Mouse (Mus musculus) monocyte, adult 2 months (primary cell): ENCODE measurements at regions not wholly inside any gene's neighbourhood (a gene's known extent, or its start where the extent isn't known, plus 50 kb on each side); places are given as distances from the start of the nearest gene placed in this dataset.

Experiments used
- DNase-seq, 2 experiments: peaks; one replicate each; pipeline ENCODE4 v3.0.0; 2022; ENCODE audit warnings: low spot score in 2 of 2, low read depth in 1 of 2

GRCm38 (mm10) chr1:51647955-51648354, 169.7 kb upstream of the Nabp1 start:
- no peak for DNase-seq

GRCm38 (mm10) chr1:51644399-51644798, 166.2 kb upstream of the Nabp1 start:
- DNase-seq: peak in 1 of 2 experiments; percentile 35

GRCm38 (mm10) chr1:51643640-51644039, 165.4 kb upstream of the Nabp1 start:
- no peak for DNase-seq

- DNase-seq: no peak
Measured at GRCm38 (mm10) chr1:51638519-51639302, 160.5 kb upstream of the Nabp1 start.

- DNase-seq: no peak
Measured at GRCm38 (mm10) chr1:51635881-51636515, 157.8 kb upstream of the Nabp1 start.

- no peak for DNase-seq
Measured at GRCm38 (mm10) chr1:51633795-51634194, 155.6 kb upstream of the Nabp1 start.

GRCm38 (mm10) chr1:51632851-51633250, 154.6 kb upstream of the Nabp1 start:
- no peak for DNase-seq

GRCm38 (mm10) chr1:51629848-51630247, 151.6 kb upstream of the Nabp1 start:
- DNase-seq: no peak

GRCm38 (mm10) chr1:51628137-51628793, 150.0 kb upstream of the Nabp1 start:
- DNase-seq: no peak

- no peak for DNase-seq
Measured at GRCm38 (mm10) chr1:51626303-51626702, 148.1 kb upstream of the Nabp1 start.

- no peak for DNase-seq
Measured at GRCm38 (mm10) chr1:51625079-51625478, 146.9 kb upstream of the Nabp1 start.

GRCm38 (mm10) chr1:51624551-51624950, 146.3 kb upstream of the Nabp1 start:
- no peak for DNase-seq

GRCm38 (mm10) chr1:51622986-51623385, 144.8 kb upstream of the Nabp1 start:
- DNase-seq: no peak

- no peak for DNase-seq
Measured at GRCm38 (mm10) chr1:51622181-51622862, 144.1 kb upstream of the Nabp1 start.

- no peak for DNase-seq
Measured at GRCm38 (mm10) chr1:51621062-51621461, 142.8 kb upstream of the Nabp1 start.

- no peak for DNase-seq
Measured at GRCm38 (mm10) chr1:51617502-51618251, 139.5 kb upstream of the Nabp1 start.

- no peak for DNase-seq
Measured at GRCm38 (mm10) chr1:51616091-51616490, 137.9 kb upstream of the Nabp1 start.

- no peak for DNase-seq
Measured at GRCm38 (mm10) chr1:51615523-51615922, 137.3 kb upstream of the Nabp1 start.

- no peak for DNase-seq
Measured at GRCm38 (mm10) chr1:51614700-51615099, 136.5 kb upstream of the Nabp1 start.

- no peak for DNase-seq
Measured at GRCm38 (mm10) chr1:51609295-51609694, 131.1 kb upstream of the Nabp1 start.

GRCm38 (mm10) chr1:51607437-51607855, 129.2 kb upstream of the Nabp1 start:
- DNase-seq: no peak
